Comparison of ENCODE assay signal across 8 mouse cellular contexts in the genomic region with DNA sequence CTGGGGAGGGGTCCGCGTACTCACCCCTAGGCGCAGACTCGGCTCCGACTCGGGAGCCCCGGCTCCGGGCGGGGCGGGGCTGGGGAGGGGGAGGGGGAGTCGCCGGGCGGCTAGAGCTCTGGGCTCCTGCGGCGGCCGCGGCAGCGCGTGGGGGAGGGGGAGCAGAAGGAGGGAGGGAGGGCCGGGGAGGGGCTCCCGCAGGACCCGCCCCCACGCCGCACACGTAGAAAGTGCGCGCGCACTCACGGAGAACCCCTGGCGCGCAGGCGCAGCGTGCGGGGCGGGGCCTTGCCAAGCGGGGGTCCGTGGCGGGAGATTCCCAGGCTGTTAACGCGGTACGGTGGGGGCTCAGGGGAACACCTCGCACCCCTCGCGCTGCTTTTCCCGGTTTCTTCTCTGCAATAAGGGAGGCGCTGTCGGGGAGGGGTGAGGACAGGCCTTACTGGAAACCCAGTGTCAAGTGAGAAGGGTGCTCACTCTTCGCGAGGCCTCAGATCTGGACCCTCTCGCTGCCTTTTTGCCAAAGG. TPM values are rescaled to one million over a fixed set of nuclear protein-coding genes. Genes with fewer than 3 reads are reported as not detected.
A peak's percentile ranks its signal among the peaks of the same experiment; 100 is the strongest.
DNase-seq lines count a peak whose midpoint lies in the region; ATAC-seq and TF ChIP-seq lines count a peak whose summit lies in the region.

Gene Mrpl14 (plus strand): TSS at position 230 of the 527 bp plus-strand sequence.

- H3K4me3 ChIP-seq in ES-E14 (ENCODE audit: insufficient read depth in 1 of 2, low read depth in 1 of 2, low read length in 2 of 2, poor library complexity in 1 of 2, severe bottlenecking in 1 of 2): peak within 1 kb of the TSS; percentile 75 to 93
- peak within 1 kb of the TSS; percentile 78 for H3K4me3 ChIP-seq in forebrain, postnatal 0 days (ENCODE audit: low read depth, low read length)
- H3K4me3 ChIP-seq in lung, embryonic 15.5 days: peak within 1 kb of the TSS; percentile 93

- peaks cover 7 to 9% of the 10 kb centered on the region in 2 experiments; a peak in 1 of 4 replicates for H3K4me1 ChIP-seq in ES-E14 (ENCODE audit: control insufficient read depth in 2 of 2, insufficient read depth in 2 of 2, low read length in 2 of 2, poor library complexity in 1 of 2)
- H3K4me1 ChIP-seq in forebrain, postnatal 0 days (ENCODE audit: insufficient read depth): peaks cover 11% of the 10 kb centered on the region; the same call in 1 of the 2 replicates
- peaks cover 31% of the 10 kb centered on the region for H3K4me1 ChIP-seq in lung, embryonic 15.5 days

- peak within 1 kb of the TSS; percentile 78 for H3K9ac ChIP-seq in ES-E14 (ENCODE audit: insufficient read depth, low read depth, low read length, poor library complexity, severe bottlenecking)
- H3K9ac ChIP-seq in forebrain, postnatal 0 days: peak within 1 kb of the TSS; percentile 89
- H3K9ac ChIP-seq in lung, embryonic 15.5 days: peak within 1 kb of the TSS; percentile 95

- DNase-seq in ES-E14 (ENCODE audit: low read depth, low spot score): peak; percentile 80
- DNase-seq in cerebellum, adult 18-20 months: peak; percentile 86 to 98
- peak; percentile 99 for DNase-seq in forebrain, postnatal 0 days
- DNase-seq in heart, postnatal 4 days: peak; percentile 95
- DNase-seq in layer of hippocampus, adult 8-10 months (ENCODE audit: low spot score in 2 of 2): peak; percentile 76 to 85
- peak; percentile 83 for DNase-seq in ovary, adult 18-20 months (ENCODE audit: low spot score)
- DNase-seq in thymus, postnatal 0 days (ENCODE audit: low spot score): peak; percentile 97

- no peaks in the 10 kb centered on the region for H3K9me3 ChIP-seq in ES-E14 (ENCODE audit: control insufficient read depth, insufficient read depth, low read depth, low read length)
- H3K9me3 ChIP-seq in forebrain, postnatal 0 days (ENCODE audit: low read length): no peaks in the 10 kb centered on the region
- H3K9me3 ChIP-seq in lung, embryonic 15.5 days: no peaks in the 10 kb centered on the region

- ATAC-seq in forebrain, postnatal 0 days: peak; percentile 86
- peak; percentile 90 for ATAC-seq in lung, embryonic 15.5 days (ENCODE audit: borderline replicate concordance, extremely low read depth, low FRiP score, low TSS enrichment)

- H3K4me2 ChIP-seq in forebrain, postnatal 0 days (ENCODE audit: low read depth): peak within 1 kb of the TSS; percentile 83
- H3K4me2 ChIP-seq in lung, embryonic 15.5 days: peak within 1 kb of the TSS; percentile 76

- no peaks in the 10 kb centered on the region for H3K27me3 ChIP-seq in forebrain, postnatal 0 days (ENCODE audit: insufficient read depth, low read length)
- H3K27me3 ChIP-seq in lung, embryonic 15.5 days: no peaks in the 10 kb centered on the region

- H3K36me3 ChIP-seq in ES-E14 (ENCODE audit: control insufficient read depth, insufficient read depth, low read length, poor library complexity, severe bottlenecking): no peaks in the 10 kb centered on the region
- H3K36me3 ChIP-seq in forebrain, postnatal 0 days (ENCODE audit: insufficient read depth): no peaks in the 10 kb centered on the region
- H3K36me3 ChIP-seq in lung, embryonic 15.5 days: no peaks in the 10 kb centered on the region

- TF ChIP-seq CTCF in forebrain, postnatal 0 days (IDR thresholded peaks at IDR 0.05; ENCODE audit: low read depth): peak; percentile 28; the same call in 1 of the 2 replicates

- WGBS in forebrain, postnatal 0 days: 0% methylated on average over 31 of the region's 50 CpGs
- under 1% methylated on average over 40 of the region's 50 CpGs for WGBS in lung, embryonic 15.5 days

- in situ Hi-C loops in ES-E14 (cut with MboI; ENCODE audit: low sequenced_read_pairs in 2 of 2, unreplicated experiment in 2 of 2): no loop called here

- H3K27ac ChIP-seq in ES-E14 (ENCODE audit: insufficient read depth, low read depth, low read length, poor library complexity, severe bottlenecking): peak within 1 kb of the TSS; percentile 0; the same call in 1 of the 2 replicates
- peak within 1 kb of the TSS; percentile 84 for H3K27ac ChIP-seq in forebrain, postnatal 0 days (ENCODE audit: low read depth, low read length)
- peak within 1 kb of the TSS; percentile 83 for H3K27ac ChIP-seq in lung, embryonic 15.5 days

TF ChIP-seq in ES-E14, 5 proteins besides CTCF, POLR2A, EP300 and RAD21:
- TF ChIP-seq CHD2 (IDR thresholded peaks at IDR 0.05; ENCODE audit: low read depth, low read length) (no peak), MAFK (IDR thresholded peaks at IDR 0.05; ENCODE audit: insufficient read depth, low read depth, low read length) (no peak), ZC3H11A (IDR thresholded peaks at IDR 0.05; ENCODE audit: borderline replicate concordance, low read depth, low read length) (no peak), ZNF384 (IDR thresholded peaks at IDR 0.05; ENCODE audit: low read depth, low read length) (no peak), HCFC1 (IDR thresholded peaks at IDR 0.05; ENCODE audit: borderline replicate concordance, insufficient read depth, low read length) (no peak)

RNA-seq across cellular contexts. Expression of gene Mrpl14, which starts in this region (rescaled TPM):
- total RNA-seq in ES-E14 (2012; rRNA removed): 39.2 and 48.2 TPM in 2 replicates
- 25.3 and 40.2 TPM in 2 replicates for total RNA-seq in forebrain, postnatal 0 days (2014; rRNA removed)
- 98.6 and 120 TPM in 2 replicates for polyA plus RNA-seq in forebrain, postnatal 0 days (2015; fragmentation: Nextera tagmentation; extraction: Ambion mirVana)
- 10 to 100 TPM; 89.8 to 90.8 TPM for total RNA-seq in heart, postnatal 4 days (2021)
- 10 to 100 TPM; 36.8 to 48.9 (median 39.1) TPM for total RNA-seq in layer of hippocampus, adult 8-10 months (2022)
- polyA plus RNA-seq in lung, embryonic 15.5 days (2015; fragmentation: Nextera tagmentation; extraction: Ambion mirVana): 169 and 180 TPM in 2 replicates
- polyA plus RNA-seq in thymus, postnatal 0 days (2015; fragmentation: Nextera tagmentation; extraction: Ambion mirVana): 174 and 197 TPM in 2 replicates

Comparison
In these comparisons a context has a peak if more than half of its experiments do, and no peak if none do; other contexts are left out.
1. Peak in every context shown above with its lines: DNase-seq, ATAC-seq, H3K4me3 ChIP-seq and H3K27ac ChIP-seq.
2. H3K27ac ChIP-seq: peak in every context shown above with its lines; median percentile 84 in forebrain, postnatal 0 days; 83 in lung, embryonic 15.5 days; 0 in ES-E14.